Mouse (Mus musculus): ENCODE measurements around the gene Tmem233. TPM values are rescaled to one million over a fixed set of nuclear protein-coding genes. Genes with fewer than 3 reads are reported as not detected.

The Tmem233 gene
- total and polyA plus RNA-seq, 3 experiments, result 6.0 TPM; not detected in 2

- H3K27ac ChIP-seq (ENCODE audit: control insufficient read depth, low read depth, low read length), result no peak overlapping the region
- H3K9ac ChIP-seq (ENCODE audit: control insufficient read depth, low read depth, low read length, poor library complexity, severe bottlenecking), result no peak overlapping the region
- no peak overlapping the region for H3K4me3 ChIP-seq (ENCODE audit: control insufficient read depth in 1 of 2, insufficient read depth in 1 of 2, low read depth in 2 of 2, low read length in 2 of 2)
- H3K27me3 ChIP-seq (ENCODE audit: control insufficient read depth in 1 of 2, insufficient read depth in 2 of 2, low read length in 2 of 2), result no peaks in the 10 kb centered on the region; a peak in 1 of 4 replicates
- H3K36me3 ChIP-seq (ENCODE audit: control insufficient read depth in 1 of 2, insufficient read depth in 2 of 2, low read length in 2 of 2), result no peaks in the 10 kb centered on the region
- no peak for TF ChIP-seq SMC3 (IDR thresholded peaks at IDR 0.05; ENCODE audit: low read depth, low read length)
- TF ChIP-seq CHD1 (IDR thresholded peaks at IDR 0.05; ENCODE audit: low read depth, low read length), result no peak
- TF ChIP-seq RAD21 (IDR thresholded peaks at IDR 0.05; ENCODE audit: low read depth, low read length), result no peak
- TF ChIP-seq ZKSCAN1 (IDR thresholded peaks at IDR 0.05; ENCODE audit: low read depth, low read length), result no peak
- TF ChIP-seq ETS1 (IDR thresholded peaks at IDR 0.05; ENCODE audit: low read depth, low read length), result no peak
- TF ChIP-seq ZMIZ1 (IDR thresholded peaks at IDR 0.05; ENCODE audit: low read depth, low read length), result no peak
- TF ChIP-seq ZC3H11A (IDR thresholded peaks at IDR 0.05; ENCODE audit: low read depth, low read length), result no peak
- TF ChIP-seq SIN3A (IDR thresholded peaks at IDR 0.05; ENCODE audit: low read length), result no peak
- no peak for TF ChIP-seq UBTF (IDR thresholded peaks at IDR 0.05; ENCODE audit: borderline replicate concordance, insufficient read depth, low read depth, low read length)
- TF ChIP-seq MYC (IDR thresholded peaks at IDR 0.05; ENCODE audit: low read depth, low read length), result no peak
- TF ChIP-seq USF1 (IDR thresholded peaks at IDR 0.05; ENCODE audit: low read depth, low read length), result no peak
- no peaks in the 10 kb centered on the region for H3K9me3 ChIP-seq (replicated peaks; ENCODE audit: insufficient read depth, low read length)
- no peaks in the 10 kb centered on the region for H3K79me2 ChIP-seq (ENCODE audit: control insufficient read depth, insufficient read depth, low read length, poor library complexity)
- no peak for DNase-seq (ENCODE audit: low read depth, low spot score)
- H3K4me1 ChIP-seq (ENCODE audit: control insufficient read depth in 1 of 2, insufficient read depth in 2 of 2, low read length in 2 of 2), result no peaks in the 10 kb centered on the region
Measured at GRCm38 (mm10) chr5:116048321-116048720, 34.7 kb downstream of the Tmem233 start.

GRCm38 (mm10) chr5:116046246-116046645 is 36.8 kb downstream of the Tmem233 start:
- no peak for TF ChIP-seq GATA1 (IDR thresholded peaks at IDR 0.05; ENCODE audit: low read depth, low read length)
- no peak for TF ChIP-seq HCFC1 (IDR thresholded peaks at IDR 0.05; ENCODE audit: low read depth, low read length)
- TF ChIP-seq MAFK (IDR thresholded peaks at IDR 0.05; ENCODE audit: borderline replicate concordance, low read depth, low read length), result no peak
- no peak for TF ChIP-seq ZKSCAN1 (IDR thresholded peaks at IDR 0.05; ENCODE audit: low read depth, low read length)
- TF ChIP-seq NELFE (IDR thresholded peaks at IDR 0.05; ENCODE audit: low read depth, low read length), result no peak
- TF ChIP-seq MEF2A (IDR thresholded peaks at IDR 0.05; ENCODE audit: extremely low read depth, insufficient replicate concordance, low read depth, low read length, poor library complexity, severe bottlenecking), result no peak
- TF ChIP-seq SMC3 (IDR thresholded peaks at IDR 0.05; ENCODE audit: low read depth, low read length), result no peak
- TF ChIP-seq ZMIZ1 (IDR thresholded peaks at IDR 0.05; ENCODE audit: low read depth, low read length), result no peak
- no peak for TF ChIP-seq KAT2A (conservative IDR thresholded peaks at IDR 0.05; ENCODE audit: low read depth, low read length)
- TF ChIP-seq ETS1 (IDR thresholded peaks at IDR 0.05; ENCODE audit: low read depth, low read length), result no peak
- no peak for TF ChIP-seq CHD1 (IDR thresholded peaks at IDR 0.05; ENCODE audit: low read depth, low read length)
- TF ChIP-seq MAX (IDR thresholded peaks at IDR 0.05; ENCODE audit: low read length), result no peak
- no peak for TF ChIP-seq USF2 (IDR thresholded peaks at IDR 0.05; ENCODE audit: borderline replicate concordance in 1 of 2, insufficient read depth in 1 of 2, low read depth in 1 of 2, low read length in 2 of 2)
- TF ChIP-seq RCOR1 (IDR thresholded peaks at IDR 0.05; ENCODE audit: low read depth, low read length), result no peak
- no peak for TF ChIP-seq CTCF (IDR thresholded peaks at IDR 0.05 in 2 of 3, conservative IDR thresholded peaks at IDR 0.05 in 1 of 3; ENCODE audit: control insufficient read depth in 1 of 3, insufficient read depth in 1 of 3, low read depth in 2 of 3, low read length in 3 of 3, poor library complexity in 1 of 3, severe bottlenecking in 1 of 3)
- TF ChIP-seq POLR2AphosphoS2 (IDR thresholded peaks at IDR 0.05; ENCODE audit: low read length), result no peak
- Histone ChIP-seq H3K27ac (ENCODE audit: control insufficient read depth, low read depth, low read length) (no peak overlapping the region), H3K36me3 (ENCODE audit: control insufficient read depth in 1 of 2, insufficient read depth in 2 of 2, low read length in 2 of 2) (no peaks in the 10 kb centered on the region), H3K79me2 (ENCODE audit: control insufficient read depth, insufficient read depth, low read length, poor library complexity) (no peaks in the 10 kb centered on the region), H3K9me3 (replicated peaks; ENCODE audit: insufficient read depth, low read length) (no peaks in the 10 kb centered on the region), H3K4me3 (ENCODE audit: control insufficient read depth in 1 of 2, insufficient read depth in 1 of 2, low read depth in 2 of 2, low read length in 2 of 2) (no peak overlapping the region), H3K9ac (ENCODE audit: control insufficient read depth, low read depth, low read length, poor library complexity, severe bottlenecking) (no peak overlapping the region), H3K4me1 (ENCODE audit: control insufficient read depth in 1 of 2, insufficient read depth in 2 of 2, low read length in 2 of 2) (no peaks in the 10 kb centered on the region), H3K27me3 (ENCODE audit: control insufficient read depth in 1 of 2, insufficient read depth in 2 of 2, low read length in 2 of 2) (no peaks in the 10 kb centered on the region; a peak in 1 of 4 replicates)
- no peak for DNase-seq (ENCODE audit: low read depth, low spot score)
